Comparison of ENCODE assay signal across 21 mouse cellular contexts in the genomic region with DNA sequence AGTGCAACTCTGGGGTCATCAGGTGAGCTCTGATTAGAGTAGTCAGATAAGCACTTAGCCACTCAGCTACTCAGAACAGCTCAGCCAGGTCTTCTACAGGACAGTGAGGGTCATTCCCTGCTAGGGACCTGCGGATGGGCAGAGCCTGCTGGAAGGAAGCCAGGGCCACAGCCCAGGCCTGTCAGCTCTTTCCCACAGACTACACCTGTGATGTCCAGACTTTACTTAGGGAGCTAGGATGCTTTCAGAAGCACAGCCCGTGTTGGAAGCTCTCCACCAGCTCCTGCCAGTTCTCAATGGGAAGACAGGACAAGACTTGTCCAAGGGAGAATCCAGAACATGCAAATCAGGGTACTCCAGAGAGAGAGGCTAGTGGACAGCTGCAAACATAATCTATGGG. TPM values are rescaled to one million over a fixed set of nuclear protein-coding genes. Genes with fewer than 3 reads are reported as not detected.
DNase-seq lines count a peak whose midpoint lies in the region; ATAC-seq and TF ChIP-seq lines count a peak whose summit lies in the region.
"Had no signal": no experiment of that assay in that cellular context is flagged by ENCODE, and none has a peak within 500 bp of the region (broad histone marks: within the 10 kb centered on the region; RNA-seq: fewer than 3 reads in every experiment).

No protein-coding gene starts in this region.

- no peaks in the 10 kb centered on the region for H3K9me3 ChIP-seq in hindbrain, embryonic 10.5 days
- H3K9me3 ChIP-seq in hindbrain, embryonic 12.5 days (replicated peaks), result no peaks in the 10 kb centered on the region
- no peaks in the 10 kb centered on the region for H3K9me3 ChIP-seq in lung, postnatal 0 days (ENCODE audit: low read length)
- no peaks in the 10 kb centered on the region for H3K9me3 ChIP-seq in liver, embryonic 11.5 days (ENCODE audit: control insufficient read depth, low read length)
- no peaks in the 10 kb centered on the region for H3K9me3 ChIP-seq in stomach, embryonic 15.5 days
- H3K9me3 ChIP-seq: midbrain, embryonic 15.5 days had no signal

- H3K27me3 ChIP-seq in hindbrain, embryonic 10.5 days (ENCODE audit: insufficient read depth, poor library complexity, severe bottlenecking), result no peaks in the 10 kb centered on the region
- peaks cover 3% of the 10 kb centered on the region; the same call in 1 of the 2 replicates for H3K27me3 ChIP-seq in hindbrain, embryonic 12.5 days
- no peaks in the 10 kb centered on the region for H3K27me3 ChIP-seq in lung, postnatal 0 days (replicated peaks; ENCODE audit: insufficient read depth, low read length)
- no peaks in the 10 kb centered on the region for H3K27me3 ChIP-seq in liver, embryonic 11.5 days (replicated peaks; ENCODE audit: control insufficient read depth, insufficient read depth, low read length)
- no peaks in the 10 kb centered on the region for H3K27me3 ChIP-seq in stomach, embryonic 15.5 days (replicated peaks)
- H3K27me3 ChIP-seq: midbrain, embryonic 15.5 days had no signal

- no peak for DNase-seq in hindbrain, embryonic 10.5 days (ENCODE audit: low spot score)
- no peak for DNase-seq in lung, postnatal 0 days (ENCODE audit: low spot score)
- no peak for DNase-seq in lung, adult 18-20 months
- no peak for DNase-seq in liver, embryonic 11.5 days (ENCODE audit: low spot score)
- DNase-seq in adrenal gland, postnatal 25 days, result no peak
- no peak for DNase-seq in layer of hippocampus, adult 8-10 months (ENCODE audit: low spot score in 2 of 2)
- DNase-seq: cerebellum, postnatal 36 days; lung, adult 2 months; right cerebral cortex, adult 18-20 months; spleen, adult 18-20 months; thymus, postnatal 4 days had no signal

- H3K36me3 ChIP-seq in hindbrain, embryonic 10.5 days, result no peaks in the 10 kb centered on the region
- H3K36me3 ChIP-seq in hindbrain, embryonic 12.5 days, result no peaks in the 10 kb centered on the region
- no peaks in the 10 kb centered on the region for H3K36me3 ChIP-seq in lung, postnatal 0 days (ENCODE audit: insufficient read depth, low read length)
- no peaks in the 10 kb centered on the region for H3K36me3 ChIP-seq in liver, embryonic 11.5 days (ENCODE audit: control insufficient read depth, insufficient read depth, low read length)
- H3K36me3 ChIP-seq in stomach, embryonic 15.5 days, result no peaks in the 10 kb centered on the region
- H3K36me3 ChIP-seq: midbrain, embryonic 15.5 days had no signal

- H3K4me3 ChIP-seq in hindbrain, embryonic 10.5 days, result no peak overlapping the region
- no peak overlapping the region for H3K4me3 ChIP-seq in hindbrain, embryonic 12.5 days
- no peak overlapping the region for H3K4me3 ChIP-seq in lung, postnatal 0 days (ENCODE audit: low read depth, low read length)
- H3K4me3 ChIP-seq in liver, embryonic 11.5 days (ENCODE audit: low read depth, low read length), result no peak overlapping the region
- H3K4me3 ChIP-seq in stomach, embryonic 15.5 days (replicated peaks), result no peak overlapping the region
- H3K4me3 ChIP-seq: layer of hippocampus, adult 2 months; midbrain, embryonic 15.5 days had no signal

- no peak for TF ChIP-seq EP300 in lung, postnatal 0 days (IDR thresholded peaks at IDR 0.05)

- TF ChIP-seq CTCF in lung, postnatal 0 days (IDR thresholded peaks at IDR 0.05), result no peak

- H3K4me1 ChIP-seq in hindbrain, embryonic 10.5 days (replicated peaks), result peaks cover 44% of the 10 kb centered on the region
- peaks cover 27% of the 10 kb centered on the region for H3K4me1 ChIP-seq in hindbrain, embryonic 12.5 days
- peaks cover 32% of the 10 kb centered on the region for H3K4me1 ChIP-seq in lung, postnatal 0 days (ENCODE audit: insufficient read depth, low read depth, low read length)
- H3K4me1 ChIP-seq in liver, embryonic 11.5 days (replicated peaks; ENCODE audit: control insufficient read depth, insufficient read depth, low read length), result peaks cover 45% of the 10 kb centered on the region
- H3K4me1 ChIP-seq in stomach, embryonic 15.5 days, result peaks cover 42% of the 10 kb centered on the region

- no peak overlapping the region for H3K4me2 ChIP-seq in hindbrain, embryonic 12.5 days (replicated peaks)
- H3K4me2 ChIP-seq in lung, postnatal 0 days (replicated peaks; ENCODE audit: low read depth, low read length), result no peak overlapping the region
- H3K4me2 ChIP-seq in liver, embryonic 11.5 days, result peak overlapping the region; percentile 42
- H3K4me2 ChIP-seq in stomach, embryonic 15.5 days, result peak overlapping the region; percentile 12; the same call in 1 of the 2 replicates
- H3K4me2 ChIP-seq: hindbrain, embryonic 14.5 days; midbrain, embryonic 15.5 days had no signal

- no peak for ATAC-seq in hindbrain, embryonic 12.5 days (ENCODE audit: low FRiP score)
- ATAC-seq in lung, postnatal 0 days, result no peak
- no peak for ATAC-seq in liver, embryonic 11.5 days (replicated peaks; ENCODE audit: low FRiP score)
- ATAC-seq in stomach, embryonic 15.5 days (ENCODE audit: insufficient read depth, low FRiP score, low read depth), result no peak
- ATAC-seq: midbrain, embryonic 15.5 days had no signal

- peak overlapping the region; percentile 35; the same call in 1 of the 2 replicates for H3K27ac ChIP-seq in hindbrain, embryonic 10.5 days
- no peak overlapping the region for H3K27ac ChIP-seq in hindbrain, embryonic 12.5 days
- 0 out of 2 replicates have a peak overlapping the region, but pooled peaks have one; percentile 65 for H3K27ac ChIP-seq in lung, postnatal 0 days (ENCODE audit: low read length)
- H3K27ac ChIP-seq in liver, embryonic 11.5 days (ENCODE audit: low read depth, low read length), result peak overlapping the region; percentile 58; the same call in 1 of the 2 replicates
- peak overlapping the region; percentile 46; the same call in 1 of the 2 replicates for H3K27ac ChIP-seq in stomach, embryonic 15.5 days
- H3K27ac ChIP-seq: hindbrain, embryonic 14.5 days; layer of hippocampus, adult 2 months; midbrain, embryonic 15.5 days had no signal

- no peak overlapping the region for H3K9ac ChIP-seq in hindbrain, embryonic 12.5 days
- no peak overlapping the region for H3K9ac ChIP-seq in lung, postnatal 0 days (replicated peaks; ENCODE audit: low read depth)
- no peak overlapping the region for H3K9ac ChIP-seq in liver, embryonic 11.5 days (ENCODE audit: low read depth, low read length)
- H3K9ac ChIP-seq in stomach, embryonic 15.5 days, result no peak overlapping the region
- H3K9ac ChIP-seq: hindbrain, embryonic 14.5 days; midbrain, embryonic 15.5 days had no signal

- WGBS in hindbrain, embryonic 10.5 days, result 87% methylated on average over 2 of the region's 2 CpGs
- whole genome bisulfite sequencing in hindbrain, embryonic 12.5 days, result 82% methylated on average over 2 of the region's 2 CpGs
- 32% methylated on average over 2 of the region's 2 CpGs for WGBS in lung, postnatal 0 days
- WGBS in liver, embryonic 11.5 days, result 76% methylated on average over 2 of the region's 2 CpGs
- 33% methylated on average over 2 of the region's 2 CpGs for WGBS in stomach, embryonic 15.5 days

RNA-seq across cellular contexts. Expression of a gene that starts 26.1 kb away (rescaled TPM):
- 4.5 and 6.2 TPM in 2 replicates for polyA plus RNA-seq in hindbrain, embryonic 10.5 days (2016; fragmentation: Nextera tagmentation; extraction: Ambion mirVana)
- 18.5 and 21.4 TPM in 2 replicates for polyA plus RNA-seq in hindbrain, embryonic 12.5 days (2016; fragmentation: Nextera tagmentation; extraction: Ambion mirVana)
- polyA plus RNA-seq in lung, postnatal 0 days (2015; fragmentation: Nextera tagmentation; extraction: Ambion mirVana), result 21.8 and 22.7 TPM in 2 replicates
- polyA plus RNA-seq in liver, embryonic 11.5 days (2014; fragmentation: Nextera tagmentation; extraction: Ambion mirVana), result 10.8 TPM in 2 replicates
- polyA plus RNA-seq in stomach, embryonic 15.5 days (2015; fragmentation: Nextera tagmentation; extraction: Ambion mirVana), result 22.8 and 22.9 TPM in 2 replicates
- total RNA-seq in adrenal gland, postnatal 25 days (2021), result 16.3 and 18.1 TPM in 2 replicates
- total RNA-seq in layer of hippocampus, adult 8-10 months (2022), result 10 to 100 TPM; 72.0 to 91.8 (median 79.2) TPM

RNA-seq across cellular contexts. Expression of a gene that starts 32.8 kb away (rescaled TPM):
- polyA plus RNA-seq in hindbrain, embryonic 10.5 days (2016; fragmentation: Nextera tagmentation; extraction: Ambion mirVana), result 593 and 677 TPM in 2 replicates
- polyA plus RNA-seq in hindbrain, embryonic 12.5 days (2016; fragmentation: Nextera tagmentation; extraction: Ambion mirVana), result 524 and 615 TPM in 2 replicates
- 400 and 463 TPM in 2 replicates for polyA plus RNA-seq in lung, postnatal 0 days (2015; fragmentation: Nextera tagmentation; extraction: Ambion mirVana)
- polyA plus RNA-seq in liver, embryonic 11.5 days (2014; fragmentation: Nextera tagmentation; extraction: Ambion mirVana), result 702 and 735 TPM in 2 replicates
- 711 and 748 TPM in 2 replicates for polyA plus RNA-seq in stomach, embryonic 15.5 days (2015; fragmentation: Nextera tagmentation; extraction: Ambion mirVana)
- 333 and 344 TPM in 2 replicates for total RNA-seq in adrenal gland, postnatal 25 days (2021)
- total RNA-seq in layer of hippocampus, adult 8-10 months (2022), result 100 to 1,000 TPM; 350 to 405 (median 378) TPM

RNA-seq across cellular contexts. Expression of a gene that starts 37.4 kb away (rescaled TPM):
- polyA plus RNA-seq in hindbrain, embryonic 10.5 days (2016; fragmentation: Nextera tagmentation; extraction: Ambion mirVana), result 1.0 and 1.2 TPM in 2 replicates
- polyA plus RNA-seq in hindbrain, embryonic 12.5 days (2016; fragmentation: Nextera tagmentation; extraction: Ambion mirVana), result 0.36 and 0.63 TPM in 2 replicates
- 0.02 and 0.05 TPM in 2 replicates for polyA plus RNA-seq in lung, postnatal 0 days (2015; fragmentation: Nextera tagmentation; extraction: Ambion mirVana)
- 0.06 and 0.40 TPM in 2 replicates for polyA plus RNA-seq in liver, embryonic 11.5 days (2014; fragmentation: Nextera tagmentation; extraction: Ambion mirVana)
- polyA plus RNA-seq in stomach, embryonic 15.5 days (2015; fragmentation: Nextera tagmentation; extraction: Ambion mirVana), result 0.23 and 0.27 TPM in 2 replicates
- total RNA-seq in adrenal gland, postnatal 25 days (2021), result not detected in 2 replicates
- total RNA-seq in layer of hippocampus, adult 8-10 months (2022), result 1 to 10 TPM in 2 of 4 experiments, under 1 TPM in 2; 0.14 to 1.8 (median 0.85) TPM

RNA-seq across cellular contexts. Expression of a gene that starts 47.1 kb away (rescaled TPM):
- polyA plus RNA-seq in hindbrain, embryonic 10.5 days (2016; fragmentation: Nextera tagmentation; extraction: Ambion mirVana), result not detected in 2 replicates
- not detected in 2 replicates for polyA plus RNA-seq in hindbrain, embryonic 12.5 days (2016; fragmentation: Nextera tagmentation; extraction: Ambion mirVana)
- not detected in 2 replicates for polyA plus RNA-seq in lung, postnatal 0 days (2015; fragmentation: Nextera tagmentation; extraction: Ambion mirVana)
- polyA plus RNA-seq in liver, embryonic 11.5 days (2014; fragmentation: Nextera tagmentation; extraction: Ambion mirVana), result not detected in 2 replicates
- not detected in 2 replicates for polyA plus RNA-seq in stomach, embryonic 15.5 days (2015; fragmentation: Nextera tagmentation; extraction: Ambion mirVana)
- not detected in 2 replicates for total RNA-seq in adrenal gland, postnatal 25 days (2021)
- not detected for total RNA-seq in layer of hippocampus, adult 8-10 months (2022)
- total RNA-seq: adrenal gland, adult 8-10 months; gastrocnemius, postnatal 4 days; layer of hippocampus, adult 2 months; left cerebral cortex, postnatal 10 days had no signal
- polyA plus RNA-seq: embryonic facial prominence, embryonic 11.5 days; hindbrain, embryonic 14.5 days; lung, adult 2 months; midbrain, embryonic 15.5 days; testis, adult 2 months had no signal

Comparison
In these comparisons a context has a peak if more than half of its experiments do, and no peak if none do; other contexts are left out.
1. H3K4me2 ChIP-seq: peak in liver, embryonic 11.5 days (single experiment) and stomach, embryonic 15.5 days (single experiment); none in hindbrain, embryonic 12.5 days (single experiment) and lung, postnatal 0 days (single experiment).